Mouse (Mus musculus): ENCODE data around the gene Polg.

- no peak for TF ChIP-seq CTCF (IDR thresholded peaks at IDR 0.05; ENCODE audit: low read depth)
- no peak for TF ChIP-seq EP300 (IDR thresholded peaks at IDR 0.05; ENCODE audit: low read depth)
These were observed 18.7 kb downstream of the Polg start for GRCm38 (mm10) chr7:79447486-79447885.

Measured in liver, embryonic 14.5 days (tissue).